Mouse (Mus musculus) midbrain, postnatal 0 days (tissue): ENCODE measurements at regions not wholly inside any gene's neighbourhood (a gene's known extent, or its start where the extent isn't known, plus 50 kb on each side); places are given as distances from the start of the nearest gene placed in this dataset.

Experiments
- ATAC-seq: fragments of 200-750 bp; cut with Nextera tagmentation; 2 replicates; pipeline ENCODE4 v1.8.0; 2017; ENCODE audit warnings: moderate number of reproducible peaks, mild to moderate bottlenecking, moderate TSS enrichment, moderate library complexity; ENCODE audit not compliant: low FRiP score
- DNase-seq: peaks from one replicate; pipeline ENCODE4 v3.0.0-alpha.2; 2015; ENCODE audit warnings: low spot score
- H3K27ac ChIP-seq: fragments of 300-500 bp; sonication (generic); 2 replicates; pipeline ENCODE4 v1.5.1; 2014; ENCODE audit warnings: low read depth, mild to moderate bottlenecking, low read length, mixed read lengths
- H3K27me3 ChIP-seq: fragments of 300-500 bp; sonication (generic); 2 replicates; pipeline ENCODE4 v1.6.1; 2014; ENCODE audit warnings: low read length, control low read depth, mixed read lengths; ENCODE audit not compliant: insufficient read depth
- H3K36me3 ChIP-seq: fragments of 300-500 bp; sonication (generic); 2 replicates; pipeline ENCODE4 v1.6.1; 2014; ENCODE audit warnings: low read length, control low read depth, mixed read lengths; ENCODE audit not compliant: insufficient read depth
- H3K4me1 ChIP-seq: fragments of 300-500 bp; sonication (generic); 2 replicates; pipeline ENCODE4 v1.6.1; 2014; ENCODE audit warnings: mild to moderate bottlenecking, control low read depth, antibody characterized with exemption, low read length, mixed read lengths; ENCODE audit not compliant: insufficient read depth
- H3K4me2 ChIP-seq: fragments of 300-500 bp; sonication (generic); 2 replicates; pipeline ENCODE4 v1.6.1; 2014; ENCODE audit warnings: low read depth, mild to moderate bottlenecking, low read length, mixed read lengths; ENCODE audit not compliant: poor library complexity, severe bottlenecking
- H3K4me3 ChIP-seq: fragments of 300-500 bp; sonication (generic); 2 replicates; pipeline ENCODE4 v1.5.1; 2014; ENCODE audit warnings: low read depth, mild to moderate bottlenecking, low read length, moderate library complexity
- H3K9ac ChIP-seq: fragments of 300-500 bp; sonication (generic); replicated peaks from 2 replicates; pipeline ENCODE4 v1.6.1; 2014; ENCODE audit warnings: mild to moderate bottlenecking, low read length, moderate library complexity, mixed read lengths; ENCODE audit not compliant: poor library complexity, severe bottlenecking
- H3K9me3 ChIP-seq: fragments of 300-500 bp; sonication (generic); 2 replicates; pipeline ENCODE4 v1.6.1; 2016; ENCODE audit warnings: low read length, control low read depth
- CTCF ChIP-seq: IDR thresholded peaks from 2 replicates; pipeline ENCODE4 v1.5.1; 2016; ENCODE audit warnings: antibody characterized with exemption, mild to moderate bottlenecking
- WGBS: fragments of 180-500 bp; shearing (Covaris S2); extraction: QIAGEN DNeasy Blood & Tissue Kit; methylation state at CpG from one replicate; pipeline ENCODE4 v1.1.7; 2014; 5-methylcytosine and 5-hydroxymethylcytosine counted together

GRCm38 (mm10) chr13:11432465-11433339 is 674.0 kb downstream of the Ryr2 start:
- no peaks in the 10 kb centered on the region for H3K27me3 ChIP-seq
- H3K4me1 ChIP-seq: no peaks in the 10 kb centered on the region
- ATAC-seq (no peak), DNase-seq (peak; percentile 5)
- no peaks in the 10 kb centered on the region for H3K9me3 ChIP-seq
- H3K36me3 ChIP-seq: no peaks in the 10 kb centered on the region
- 67% methylated on average over 7 of the region's 7 CpGs for WGBS
- no peak overlapping the region for H3K27ac ChIP-seq
- TF ChIP-seq CTCF: no peak
- no peak overlapping the region for H3K4me2 ChIP-seq
- no peak overlapping the region for H3K9ac ChIP-seq
- H3K4me3 ChIP-seq: no peak overlapping the region

- no peak for TF ChIP-seq CTCF
- H3K27ac ChIP-seq: no peak overlapping the region
- no peak for DNase-seq
- H3K4me2 ChIP-seq: no peak overlapping the region
- no peaks in the 10 kb centered on the region for H3K36me3 ChIP-seq
- H3K9me3 ChIP-seq: no peaks in the 10 kb centered on the region
- H3K9ac ChIP-seq: no peak overlapping the region
- H3K27me3 ChIP-seq: no peaks in the 10 kb centered on the region
- ATAC-seq: no peak
- no peak overlapping the region for H3K4me3 ChIP-seq
- no peaks in the 10 kb centered on the region for H3K4me1 ChIP-seq
Measured at GRCm38 (mm10) chr13:11426820-11427219, 679.9 kb downstream of the Ryr2 start.

- ATAC-seq (no peak), DNase-seq (peak; percentile 15)
- H3K27ac ChIP-seq: no peak overlapping the region
- H3K9me3 ChIP-seq: no peaks in the 10 kb centered on the region
- WGBS: 49% methylated on average over 2 of the region's 2 CpGs
- TF ChIP-seq CTCF: no peak
- H3K4me1 ChIP-seq: no peaks in the 10 kb centered on the region
- no peaks in the 10 kb centered on the region for H3K27me3 ChIP-seq
- no peaks in the 10 kb centered on the region for H3K36me3 ChIP-seq
- no peak overlapping the region for H3K9ac ChIP-seq
- H3K4me2 ChIP-seq: no peak overlapping the region
- H3K4me3 ChIP-seq: no peak overlapping the region
Measured at GRCm38 (mm10) chr13:11392027-11392426, 714.7 kb downstream of the Ryr2 start.

GRCm38 (mm10) chr13:11375452-11375851 is 731.3 kb downstream of the Ryr2 start:
- no peak for ATAC-seq
- Histone ChIP-seq H3K9ac (no peak overlapping the region), H3K9me3 (no peaks in the 10 kb centered on the region), H3K4me2 (no peak overlapping the region), H3K27me3 (no peaks in the 10 kb centered on the region), H3K4me3 (no peak overlapping the region), H3K4me1 (no peaks in the 10 kb centered on the region), H3K27ac (no peak overlapping the region), H3K36me3 (no peaks in the 10 kb centered on the region)
- TF ChIP-seq CTCF: no peak
- DNase-seq: no peak

GRCm38 (mm10) chr13:11369456-11369855 is 737.3 kb downstream of the Ryr2 start:
- H3K9ac ChIP-seq: no peak overlapping the region
- whole genome bisulfite sequencing: 84% methylated on average over 1 of the region's 1 CpGs
- no peak overlapping the region for H3K27ac ChIP-seq
- no peaks in the 10 kb centered on the region for H3K4me1 ChIP-seq
- no peaks in the 10 kb centered on the region for H3K36me3 ChIP-seq
- ATAC-seq (no peak), DNase-seq (no peak)
- no peak overlapping the region for H3K4me2 ChIP-seq
- no peaks in the 10 kb centered on the region for H3K9me3 ChIP-seq
- TF ChIP-seq CTCF: no peak
- no peak overlapping the region for H3K4me3 ChIP-seq
- H3K27me3 ChIP-seq: no peaks in the 10 kb centered on the region

- peak; percentile 40 for TF ChIP-seq CTCF
- Histone ChIP-seq H3K9me3 (no peaks in the 10 kb centered on the region), H3K27ac (no peak overlapping the region), H3K27me3 (no peaks in the 10 kb centered on the region), H3K9ac (no peak overlapping the region), H3K4me3 (no peak overlapping the region), H3K36me3 (no peaks in the 10 kb centered on the region), H3K4me1 (no peaks in the 10 kb centered on the region), H3K4me2 (no peak overlapping the region)
- WGBS: 62% methylated on average over 3 of the region's 3 CpGs
- DNase-seq (no peak), ATAC-seq (no peak)
Measured at GRCm38 (mm10) chr13:11362872-11363271, 743.9 kb downstream of the Ryr2 start.
